Comparison of ENCODE assay signal across 9 mouse cellular contexts in genomic region chr15:45453797-45454196, GRCm38 (mm10).
DNase-seq lines count a peak whose midpoint lies in the region; ATAC-seq and TF ChIP-seq lines count a peak whose summit lies in the region.
"Had no signal": no experiment of that assay in that cellular context is flagged by ENCODE, and none has a peak within 500 bp of the region (broad histone marks: within the 10 kb centered on the region; RNA-seq: fewer than 3 reads in every experiment).

No protein-coding gene starts in this region.

- H3K4me2 ChIP-seq in lung, postnatal 0 days (replicated peaks; ENCODE audit: low read depth, low read length): no peak overlapping the region
- no peak overlapping the region for H3K4me2 ChIP-seq in intestine, embryonic 15.5 days (replicated peaks)

- TF ChIP-seq EP300 in lung, postnatal 0 days (IDR thresholded peaks at IDR 0.05): no peak

- TF ChIP-seq CTCF in lung, postnatal 0 days (IDR thresholded peaks at IDR 0.05): no peak

- peak; percentile 4 for DNase-seq in lung, postnatal 10 days
- no peak for DNase-seq in lung, postnatal 0 days (ENCODE audit: low spot score)
- DNase-seq in cerebellum, postnatal 14 days: peak; percentile 92 to 95
- DNase-seq in heart, postnatal 4 days: peak; percentile 30
- DNase-seq in right cerebral cortex, adult 2 months (ENCODE audit: low spot score in 2 of 2): peak; percentile 33 to 59
- DNase-seq in ovary, postnatal 36 days (ENCODE audit: low spot score): no peak
- no peak for DNase-seq in thymus, postnatal 36 days

- H3K36me3 ChIP-seq in lung, postnatal 0 days (ENCODE audit: insufficient read depth, low read length): no peaks in the 10 kb centered on the region
- H3K36me3 ChIP-seq in intestine, embryonic 15.5 days: no peaks in the 10 kb centered on the region

- H3K4me3 ChIP-seq in lung, postnatal 0 days (ENCODE audit: low read depth, low read length): no peak overlapping the region
- no peak overlapping the region for H3K4me3 ChIP-seq in intestine, embryonic 15.5 days (replicated peaks)

- ATAC-seq in lung, postnatal 0 days: no peak
- ATAC-seq in intestine, embryonic 15.5 days: no peak
- ATAC-seq: Patski had no signal

- no peaks in the 10 kb centered on the region for H3K9me3 ChIP-seq in lung, postnatal 0 days (ENCODE audit: low read length)
- no peaks in the 10 kb centered on the region for H3K9me3 ChIP-seq in intestine, embryonic 15.5 days

- H3K27ac ChIP-seq in lung, postnatal 0 days (ENCODE audit: low read length): no peak overlapping the region
- no peak overlapping the region for H3K27ac ChIP-seq in intestine, embryonic 15.5 days

- H3K4me1 ChIP-seq in lung, postnatal 0 days (ENCODE audit: insufficient read depth, low read depth, low read length): no peaks in the 10 kb centered on the region
- H3K4me1 ChIP-seq in intestine, embryonic 15.5 days (replicated peaks): no peaks in the 10 kb centered on the region

- H3K27me3 ChIP-seq in lung, postnatal 0 days (replicated peaks; ENCODE audit: insufficient read depth, low read length): no peaks in the 10 kb centered on the region
- no peaks in the 10 kb centered on the region for H3K27me3 ChIP-seq in intestine, embryonic 15.5 days (replicated peaks)
- H3K27me3 ChIP-seq: Patski had no signal

- 61% methylated on average over 1 of the region's 1 CpGs for WGBS in lung, postnatal 0 days
- WGBS in intestine, embryonic 15.5 days: 67% methylated on average over 1 of the region's 1 CpGs

- no peak overlapping the region for H3K9ac ChIP-seq in lung, postnatal 0 days (replicated peaks; ENCODE audit: low read depth)
- no peak overlapping the region for H3K9ac ChIP-seq in intestine, embryonic 15.5 days

Comparison
In these comparisons a context has a peak if more than half of its experiments do, and no peak if none do; other contexts are left out.
1. DNase-seq: peak in lung, postnatal 10 days (single experiment), cerebellum, postnatal 14 days (2 of 2), heart, postnatal 4 days (single experiment) and right cerebral cortex, adult 2 months (2 of 2); none in lung, postnatal 0 days (single experiment), ovary, postnatal 36 days (single experiment) and thymus, postnatal 36 days (0 of 2).